Comparison of ENCODE assay signal across 13 mouse cellular contexts in genomic region chr13:56476790-56477189, GRCm38 (mm10). TPM values are rescaled to one million over a fixed set of nuclear protein-coding genes. Genes with fewer than 3 reads are reported as not detected.
DNase-seq lines count a peak whose midpoint lies in the region; ATAC-seq lines count a peak whose summit lies in the region.
"Had no signal": no experiment of that assay in that cellular context is flagged by ENCODE, and none has a peak within 500 bp of the region (broad histone marks: within the 10 kb centered on the region; RNA-seq: fewer than 3 reads in every experiment).

No protein-coding gene starts in this region.

- DNase-seq in kidney, postnatal 14 days, result peak; percentile 10
- DNase-seq in kidney, postnatal 10 days, result no peak
- peak; percentile 62 for DNase-seq in thymus, postnatal 0 days (ENCODE audit: low spot score)
- DNase-seq in gastrocnemius, postnatal 10 days, result no peak
- no peak for DNase-seq in neural tube, embryonic 10.5 days (ENCODE audit: extremely low spot score, low spot score)

- no peak overlapping the region for H3K4me3 ChIP-seq in hindbrain, embryonic 12.5 days
- H3K4me3 ChIP-seq: forebrain, embryonic 10.5 days; limb, embryonic 15.5 days; neural tube, embryonic 15.5 days had no signal

- peak; percentile 94 for ATAC-seq in CD4-positive, CD25-positive, alpha-beta regulatory T cell, adult 4 months
- ATAC-seq in hematopoietic stem cell, adult 5-6 weeks (replicated peaks in 1 of 2; ENCODE audit: insufficient read depth in 1 of 2, low FRiP score in 2 of 2, low TSS enrichment in 1 of 2, low read depth in 1 of 2, poor library complexity in 2 of 2, severe bottlenecking in 2 of 2), result peak; percentile 80 to 83
- ATAC-seq in hindbrain, embryonic 12.5 days (ENCODE audit: low FRiP score), result no peak

- no peaks in the 10 kb centered on the region for H3K9me3 ChIP-seq in hindbrain, embryonic 12.5 days (replicated peaks)
- H3K9me3 ChIP-seq: forebrain, embryonic 10.5 days; limb, embryonic 15.5 days; neural tube, embryonic 15.5 days had no signal

- no peak overlapping the region for H3K9ac ChIP-seq in hindbrain, embryonic 12.5 days
- H3K9ac ChIP-seq: limb, embryonic 15.5 days; neural tube, embryonic 15.5 days had no signal

- H3K27me3 ChIP-seq in hindbrain, embryonic 12.5 days, result no peaks in the 10 kb centered on the region; the same call in 1 of the 2 replicates
- H3K27me3 ChIP-seq: limb, embryonic 15.5 days; neural tube, embryonic 15.5 days had no signal

- 73% methylated on average over 5 of the region's 5 CpGs for WGBS in hindbrain, embryonic 12.5 days

- H3K36me3 ChIP-seq in hindbrain, embryonic 12.5 days, result no peaks in the 10 kb centered on the region
- H3K36me3 ChIP-seq: forebrain, embryonic 10.5 days; limb, embryonic 15.5 days; neural tube, embryonic 15.5 days had no signal

- H3K27ac ChIP-seq in hindbrain, embryonic 12.5 days, result no peak overlapping the region
- H3K27ac ChIP-seq: forebrain, embryonic 10.5 days; limb, embryonic 15.5 days; neural tube, embryonic 15.5 days had no signal

- H3K4me2 ChIP-seq in hindbrain, embryonic 12.5 days (replicated peaks), result no peak overlapping the region
- H3K4me2 ChIP-seq: limb, embryonic 15.5 days; neural tube, embryonic 15.5 days had no signal

- 0 out of 2 replicates have a peak, but pooled peaks cover 5% of the 10 kb centered on the region for H3K4me1 ChIP-seq in hindbrain, embryonic 12.5 days

RNA-seq across cellular contexts. Expression of gene Il9, which starts 5.3 kb away (rescaled TPM):
- not detected for polyA plus RNA-seq in CD4-positive, CD25-positive, alpha-beta regulatory T cell, adult 4 months (2017; shearing (Covaris generic))
- total RNA-seq in hematopoietic stem cell, adult 5-6 weeks (2017), result not detected in 2 replicates
- 1.2 and 2.6 TPM in 2 replicates for polyA plus RNA-seq in thymus, postnatal 0 days (2015; fragmentation: Nextera tagmentation; extraction: Ambion mirVana)
- not detected for total RNA-seq in gastrocnemius, postnatal 10 days (2021)
- not detected in 2 replicates for polyA plus RNA-seq in hindbrain, embryonic 12.5 days (2016; fragmentation: Nextera tagmentation; extraction: Ambion mirVana)
- total RNA-seq: layer of hippocampus, adult 8-10 months; MEL had no signal
- polyA plus RNA-seq: forebrain, embryonic 10.5 days; limb, embryonic 15.5 days; neural tube, embryonic 15.5 days had no signal

RNA-seq across cellular contexts. Expression of gene Slc25a48, which starts 38.6 kb away (rescaled TPM):
- polyA plus RNA-seq in CD4-positive, CD25-positive, alpha-beta regulatory T cell, adult 4 months (2017; shearing (Covaris generic)), result not detected
- 0.38 TPM in 1 of 2 replicates, not detected in the other for total RNA-seq in hematopoietic stem cell, adult 5-6 weeks (2017)
- polyA plus RNA-seq in thymus, postnatal 0 days (2015; fragmentation: Nextera tagmentation; extraction: Ambion mirVana), result 0.12 and 0.14 TPM in 2 replicates
- under 1 TPM in 1 of 2 experiments, not detected in 1; 0.12 TPM for total RNA-seq in gastrocnemius, postnatal 10 days (2021)
- polyA plus RNA-seq in hindbrain, embryonic 12.5 days (2016; fragmentation: Nextera tagmentation; extraction: Ambion mirVana), result 0.07 TPM in 1 of 2 replicates, not detected in the other
- total RNA-seq: MEL had no signal
- polyA plus RNA-seq: forebrain, embryonic 10.5 days had no signal

RNA-seq across cellular contexts. Expression of gene Fbxl21, which starts 45.5 kb away (rescaled TPM):
- polyA plus RNA-seq in CD4-positive, CD25-positive, alpha-beta regulatory T cell, adult 4 months (2017; shearing (Covaris generic)), result 1 to 10 TPM; 1.6 to 2.2 TPM
- total RNA-seq in hematopoietic stem cell, adult 5-6 weeks (2017), result 1.0 and 1.7 TPM in 2 replicates
- polyA plus RNA-seq in thymus, postnatal 0 days (2015; fragmentation: Nextera tagmentation; extraction: Ambion mirVana), result 1.1 TPM in 2 replicates
- total RNA-seq in gastrocnemius, postnatal 10 days (2021), result under 1 TPM; 0.47 to 0.49 TPM
- 1.8 and 3.6 TPM in 2 replicates for polyA plus RNA-seq in hindbrain, embryonic 12.5 days (2016; fragmentation: Nextera tagmentation; extraction: Ambion mirVana)
- total RNA-seq: MEL had no signal

RNA-seq across cellular contexts. Expression of gene Gm3045, which starts 50.4 kb away (rescaled TPM):
- not detected for polyA plus RNA-seq in CD4-positive, CD25-positive, alpha-beta regulatory T cell, adult 4 months (2017; shearing (Covaris generic))
- total RNA-seq in hematopoietic stem cell, adult 5-6 weeks (2017), result not detected in 2 replicates
- polyA plus RNA-seq in thymus, postnatal 0 days (2015; fragmentation: Nextera tagmentation; extraction: Ambion mirVana), result not detected in 2 replicates
- not detected for total RNA-seq in gastrocnemius, postnatal 10 days (2021)
- not detected in 2 replicates for polyA plus RNA-seq in hindbrain, embryonic 12.5 days (2016; fragmentation: Nextera tagmentation; extraction: Ambion mirVana)
- total RNA-seq: layer of hippocampus, adult 8-10 months; MEL had no signal
- polyA plus RNA-seq: forebrain, embryonic 10.5 days; neural tube, embryonic 15.5 days had no signal

Comparison
In these comparisons a context has a peak if more than half of its experiments do, and no peak if none do; other contexts are left out.
1. DNase-seq: peak in kidney, postnatal 14 days (single experiment) and thymus, postnatal 0 days (single experiment); none in kidney, postnatal 10 days (single experiment), gastrocnemius, postnatal 10 days (single experiment) and neural tube, embryonic 10.5 days (single experiment).